Mouse (Mus musculus): Measurements from ENCODE around the gene Tnf. TPM values are rescaled to one million over a fixed set of nuclear protein-coding genes. Genes with fewer than 3 reads are reported as not detected.

Gene Tnf
- polyA plus RNA-seq, 1 experiment from 2014 or later, result not detected

- under 1% methylated on average over 68 of the region's 89 CpGs for WGBS
- Histone ChIP-seq H3K4me3 (replicated peaks) (peak within 1 kb of the TSS; percentile 100), H3K9me3 (no peaks in the 10 kb centered on the region), H3K36me3 (peaks cover 23% of the 10 kb centered on the region), H3K27ac (peak within 1 kb of the TSS; percentile 98), H3K4me1 (replicated peaks) (peaks cover 18% of the 10 kb centered on the region), H3K27me3 (replicated peaks) (no peaks in the 10 kb centered on the region), H3K9ac (peak within 1 kb of the TSS; percentile 100), H3K4me2 (replicated peaks) (peak within 1 kb of the TSS; percentile 82)
- peak; percentile 98 for ATAC-seq
These were observed 37.0 kb downstream of the Tnf start, which contains the start of gene Prrc2a for GRCm38 (mm10) chr17:35164568-35165450. Gene Prrc2a, minus strand, starts transcription at chr17:35164897.

GRCm38 (mm10) chr17:35164218-35164567 is 37.6 kb downstream of the Tnf start:
- no peak for ATAC-seq
- Histone ChIP-seq H3K27me3 (replicated peaks) (no peaks in the 10 kb centered on the region), H3K9me3 (no peaks in the 10 kb centered on the region), H3K27ac (peak overlapping the region; percentile 94), H3K4me3 (replicated peaks) (peak overlapping the region; percentile 100), H3K36me3 (peaks cover 30% of the 10 kb centered on the region), H3K4me2 (replicated peaks) (peak overlapping the region; percentile 82), H3K4me1 (replicated peaks) (peaks cover 18% of the 10 kb centered on the region), H3K9ac (peak overlapping the region; percentile 100)
- under 1% methylated on average over 26 of the region's 28 CpGs for WGBS

GRCm38 (mm10) chr17:35163326-35164081 is 38.3 kb downstream of the Tnf start:
- WGBS, result 8% methylated on average over 8 of the region's 8 CpGs
- H3K27me3 ChIP-seq (replicated peaks), result no peaks in the 10 kb centered on the region
- no peak for ATAC-seq
- peak overlapping the region; percentile 94 for H3K27ac ChIP-seq
- H3K4me3 ChIP-seq (replicated peaks), result peak overlapping the region; percentile 100
- H3K4me1 ChIP-seq (replicated peaks), result peaks cover 18% of the 10 kb centered on the region
- H3K4me2 ChIP-seq (replicated peaks), result peak overlapping the region; percentile 82
- peaks cover 36% of the 10 kb centered on the region for H3K36me3 ChIP-seq
- peak overlapping the region; percentile 100 for H3K9ac ChIP-seq
- no peaks in the 10 kb centered on the region for H3K9me3 ChIP-seq

- Histone ChIP-seq H3K27ac (no peak overlapping the region), H3K9ac (peak overlapping the region; percentile 100), H3K9me3 (no peaks in the 10 kb centered on the region), H3K27me3 (replicated peaks) (no peaks in the 10 kb centered on the region), H3K4me1 (replicated peaks) (peaks cover 18% of the 10 kb centered on the region), H3K4me3 (replicated peaks) (peak overlapping the region; percentile 100), H3K4me2 (replicated peaks) (peak overlapping the region; percentile 82), H3K36me3 (peaks cover 44% of the 10 kb centered on the region)
- 24% methylated on average over 12 of the region's 12 CpGs for WGBS
- no peak for ATAC-seq
These were observed 39.1 kb downstream of the Tnf start for GRCm38 (mm10) chr17:35162730-35163129.

GRCm38 (mm10) chr17:35162121-35162520 is 39.7 kb downstream of the Tnf start:
- peaks cover 50% of the 10 kb centered on the region for H3K36me3 ChIP-seq
- H3K27me3 ChIP-seq (replicated peaks), result no peaks in the 10 kb centered on the region
- ATAC-seq, result no peak
- peak overlapping the region; percentile 5; the same call in 1 of the 2 replicates for H3K9ac ChIP-seq
- H3K9me3 ChIP-seq, result no peaks in the 10 kb centered on the region
- H3K4me2 ChIP-seq (replicated peaks), result peak overlapping the region; percentile 82
- peak overlapping the region; percentile 100 for H3K4me3 ChIP-seq (replicated peaks)
- H3K27ac ChIP-seq, result no peak overlapping the region
- peaks cover 18% of the 10 kb centered on the region for H3K4me1 ChIP-seq (replicated peaks)
- 78% methylated on average over 14 of the region's 14 CpGs for WGBS

- H3K4me2 ChIP-seq (replicated peaks), result 0 out of 2 replicates have a peak overlapping the region, but pooled peaks have one; percentile 82
- H3K27ac ChIP-seq, result no peak overlapping the region
- no peak overlapping the region for H3K9ac ChIP-seq
- peaks cover 17% of the 10 kb centered on the region for H3K4me1 ChIP-seq (replicated peaks)
- no peak for ATAC-seq
- 78% methylated on average over 11 of the region's 11 CpGs for WGBS
- no peaks in the 10 kb centered on the region for H3K27me3 ChIP-seq (replicated peaks)
- no peaks in the 10 kb centered on the region for H3K9me3 ChIP-seq
- no peak overlapping the region for H3K4me3 ChIP-seq (replicated peaks)
- H3K36me3 ChIP-seq, result peaks cover 57% of the 10 kb centered on the region
These were observed 40.4 kb downstream of the Tnf start for GRCm38 (mm10) chr17:35161421-35161820.

- Histone ChIP-seq H3K9me3 (no peaks in the 10 kb centered on the region), H3K4me1 (replicated peaks) (peaks cover 11% of the 10 kb centered on the region), H3K27ac (no peak overlapping the region), H3K27me3 (replicated peaks) (no peaks in the 10 kb centered on the region), H3K4me3 (replicated peaks) (no peak overlapping the region), H3K4me2 (replicated peaks) (no peak overlapping the region), H3K36me3 (peaks cover 74% of the 10 kb centered on the region), H3K9ac (no peak overlapping the region)
- WGBS, result 84% methylated on average over 7 of the region's 7 CpGs
- ATAC-seq, result no peak
These were observed 42.2 kb downstream of the Tnf start for GRCm38 (mm10) chr17:35159638-35160037.

GRCm38 (mm10) chr17:35158850-35159593 is 42.8 kb downstream of the Tnf start:
- Histone ChIP-seq H3K4me1 (replicated peaks) (peaks cover 11% of the 10 kb centered on the region), H3K4me2 (replicated peaks) (no peak overlapping the region), H3K36me3 (peaks cover 80% of the 10 kb centered on the region), H3K9me3 (no peaks in the 10 kb centered on the region), H3K4me3 (replicated peaks) (no peak overlapping the region), H3K27ac (no peak overlapping the region), H3K27me3 (replicated peaks) (no peaks in the 10 kb centered on the region), H3K9ac (no peak overlapping the region)
- WGBS, result 95% methylated on average over 16 of the region's 16 CpGs
- no peak for ATAC-seq

- 87% methylated on average over 8 of the region's 8 CpGs for WGBS
These were observed 44.1 kb downstream of the Tnf start for GRCm38 (mm10) chr17:35157661-35158175.

GRCm38 (mm10) chr17:35157254-35157653 is 44.6 kb downstream of the Tnf start:
- H3K9me3 ChIP-seq, result no peaks in the 10 kb centered on the region
- 92% methylated on average over 8 of the region's 8 CpGs for WGBS
- no peak overlapping the region for H3K9ac ChIP-seq
- H3K27ac ChIP-seq, result no peak overlapping the region
- H3K36me3 ChIP-seq, result peaks cover 97% of the 10 kb centered on the region
- H3K27me3 ChIP-seq (replicated peaks), result no peaks in the 10 kb centered on the region
- peaks cover 4% of the 10 kb centered on the region for H3K4me1 ChIP-seq (replicated peaks)
- no peak overlapping the region for H3K4me2 ChIP-seq (replicated peaks)
- no peak overlapping the region for H3K4me3 ChIP-seq (replicated peaks)
- no peak for ATAC-seq

More at GRCm38 (mm10) chr17:35157661-35158175, 44.1 kb downstream of the Tnf start:
- Histone ChIP-seq H3K36me3 (peaks cover 93% of the 10 kb centered on the region), H3K4me3 (replicated peaks) (no peak overlapping the region), H3K4me2 (replicated peaks) (no peak overlapping the region), H3K27me3 (replicated peaks) (no peaks in the 10 kb centered on the region), H3K9ac (no peak overlapping the region), H3K4me1 (replicated peaks) (peaks cover 8% of the 10 kb centered on the region), H3K27ac (no peak overlapping the region), H3K9me3 (no peaks in the 10 kb centered on the region)
- ATAC-seq, result no peak

- Histone ChIP-seq H3K4me2 (replicated peaks) (no peak overlapping the region), H3K4me3 (replicated peaks) (no peak overlapping the region), H3K27ac (no peak overlapping the region), H3K4me1 (replicated peaks) (no peaks in the 10 kb centered on the region), H3K27me3 (replicated peaks) (no peaks in the 10 kb centered on the region), H3K36me3 (peaks cover 97% of the 10 kb centered on the region), H3K9ac (no peak overlapping the region), H3K9me3 (no peaks in the 10 kb centered on the region)
- 89% methylated on average over 33 of the region's 33 CpGs for WGBS
- no peak for ATAC-seq
These were observed 45.2 kb downstream of the Tnf start for GRCm38 (mm10) chr17:35156461-35157200.

All from intestine, embryonic 15.5 days (tissue).